In genomic region chr17:42316612-42316982, GRCm38 (mm10) we compare ENCODE assay signal across 7 mouse cellular contexts. TPM values are rescaled to one million over a fixed set of nuclear protein-coding genes. Genes with fewer than 3 reads are reported as not detected.
DNase-seq lines count a peak whose midpoint lies in the region; ATAC-seq lines count a peak whose summit lies in the region.

No protein-coding gene starts in this region.

- no peaks in the 10 kb centered on the region for H3K36me3 ChIP-seq in liver, embryonic 11.5 days (ENCODE audit: control insufficient read depth, insufficient read depth, low read length)
- H3K36me3 ChIP-seq in limb, embryonic 10.5 days = no peaks in the 10 kb centered on the region

- WGBS in liver, embryonic 11.5 days = 3% methylated on average over 22 of the region's 22 CpGs
- 3% methylated on average over 22 of the region's 22 CpGs for WGBS in limb, embryonic 10.5 days

- peak overlapping the region; percentile 67 for H3K4me2 ChIP-seq in liver, embryonic 11.5 days

- ATAC-seq in liver, embryonic 11.5 days (replicated peaks; ENCODE audit: low FRiP score) = peak; percentile 29; the same call in 1 of the 2 replicates
- ATAC-seq in inflammation-experienced regulatory T-cells, adult 6 months = no peak

- H3K27me3 ChIP-seq in liver, embryonic 11.5 days (replicated peaks; ENCODE audit: control insufficient read depth, insufficient read depth, low read length) = peaks cover 18% of the 10 kb centered on the region
- peaks cover 36% of the 10 kb centered on the region for H3K27me3 ChIP-seq in limb, embryonic 10.5 days (ENCODE audit: low read depth, poor library complexity, severe bottlenecking)

- no peak overlapping the region for H3K9ac ChIP-seq in liver, embryonic 11.5 days (ENCODE audit: low read depth, low read length)

- H3K9me3 ChIP-seq in liver, embryonic 11.5 days (ENCODE audit: control insufficient read depth, low read length) = no peaks in the 10 kb centered on the region
- no peaks in the 10 kb centered on the region for H3K9me3 ChIP-seq in limb, embryonic 10.5 days (replicated peaks)

- no peaks in the 10 kb centered on the region for H3K4me1 ChIP-seq in liver, embryonic 11.5 days (replicated peaks; ENCODE audit: control insufficient read depth, insufficient read depth, low read length)
- peaks cover 15% of the 10 kb centered on the region for H3K4me1 ChIP-seq in limb, embryonic 10.5 days

- H3K27ac ChIP-seq in liver, embryonic 11.5 days (ENCODE audit: low read depth, low read length) = no peak overlapping the region
- H3K27ac ChIP-seq in limb, embryonic 10.5 days = no peak overlapping the region

- H3K4me3 ChIP-seq in liver, embryonic 11.5 days (ENCODE audit: low read depth, low read length) = peak overlapping the region; percentile 46
- H3K4me3 ChIP-seq in limb, embryonic 10.5 days = peak overlapping the region; percentile 65

- DNase-seq in liver, embryonic 11.5 days (ENCODE audit: low spot score) = no peak
- no peak for DNase-seq in liver
- DNase-seq in cerebellum, postnatal 10 days = peak; percentile 73 to 75
- peak; percentile 9 to 42 for DNase-seq in frontal cortex, postnatal 10 days (ENCODE audit: low spot score in 2 of 2)
- peak; percentile 43 for DNase-seq in limb, embryonic 10.5 days (ENCODE audit: low spot score)
- DNase-seq in right cerebral cortex, adult 2 months (ENCODE audit: low spot score in 2 of 2) = peak; percentile 32 to 58

RNA-seq across cellular contexts. Expression of gene Ptchd4, which starts 0.8 kb away (rescaled TPM):
- 0.11 TPM in 1 of 2 replicates, not detected in the other for polyA plus RNA-seq in liver, embryonic 11.5 days (2014; fragmentation: Nextera tagmentation; extraction: Ambion mirVana)
- 0.81 and 0.88 TPM in 2 replicates for polyA plus RNA-seq in limb, embryonic 10.5 days (2016; fragmentation: Nextera tagmentation; extraction: Ambion mirVana)
- polyA plus RNA-seq in inflammation-experienced regulatory T-cells, adult 6 months (2017; shearing (Covaris generic)) = not detected

Comparison
In these comparisons a context has a peak if more than half of its experiments do, and no peak if none do; other contexts are left out.
1. DNase-seq: peak in cerebellum, postnatal 10 days (2 of 2), frontal cortex, postnatal 10 days (2 of 2), limb, embryonic 10.5 days (single experiment) and right cerebral cortex, adult 2 months (2 of 2); none in liver, embryonic 11.5 days (single experiment) and liver (single experiment).